Mouse (Mus musculus) heart, adult 2 months (tissue): ENCODE results near the gene Phf20.

Source experiments
- CTCF ChIP-seq: fragments of 200-600 bp; IDR thresholded peaks from 2 replicates; pipeline ENCODE4 v1.8.1; 2022; ENCODE audit warnings: antibody characterized with exemption, mild to moderate bottlenecking, moderate library complexity
- POLR2A ChIP-seq: fragments of 200-500 bp; IDR thresholded peaks from 2 replicates; pipeline ENCODE4 v1.6.1; 2011; ENCODE audit warnings: mild to moderate bottlenecking, low read depth, low read length, control low read depth; ENCODE audit not compliant: insufficient read depth

DNA sequence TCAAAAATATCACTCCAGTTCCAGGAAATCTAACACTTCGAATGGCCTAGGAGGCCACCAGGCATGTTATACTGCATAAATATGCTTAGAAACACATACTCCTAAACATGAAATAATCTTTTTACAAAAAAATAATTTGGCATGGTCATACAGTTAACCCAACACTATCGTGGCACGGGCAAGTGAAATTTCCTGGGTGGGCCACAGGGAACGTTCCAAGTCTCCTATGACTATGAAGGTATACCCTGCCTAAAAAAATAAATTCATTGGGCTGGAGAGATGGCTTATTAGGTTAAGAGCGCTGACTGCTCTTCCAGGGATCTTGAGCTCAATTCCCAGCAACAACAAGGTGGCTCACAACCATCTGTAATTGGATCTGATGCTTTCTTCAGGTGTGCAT, 29.7 kb upstream of the Phf20 start:
- TF ChIP-seq POLR2A (no peak), CTCF (no peak)
